Mouse (Mus musculus): ENCODE measurements around the gene Vmn1r217. TPM values are rescaled to one million over a fixed set of nuclear protein-coding genes. Genes with fewer than 3 reads are reported as not detected.
"Not testable (repeated sequence)": the region's sequence is repeated elsewhere in the genome, so short reads cannot be mapped to it uniquely, and the experiment has no call there.

Gene Vmn1r217
- not detected in 2 replicates for total RNA-seq (2014; fragmentation: Nextera tagmentation)
- 0.06 and 0.11 TPM in 2 replicates for total RNA-seq (2017)
- polyA plus RNA-seq (2012), result not detected in 2 replicates

- H3K27me3 ChIP-seq (ENCODE audit: insufficient read depth, low read length); H3K4me3 ChIP-seq (ENCODE audit: low read depth, low read length); DNase-seq (ENCODE audit: low spot score); H3K36me3 ChIP-seq (replicated peaks); ATAC-seq (ENCODE audit: extremely low read depth, insufficient number of reproducible peaks, low FRiP score, poor library complexity, severe bottlenecking); H3K4me1 ChIP-seq (ENCODE audit: insufficient read depth, low read depth, low read length); H3K9me3 ChIP-seq (replicated peaks): not testable (repeated sequence)
Observed at GRCm38 (mm10) chr13:23118126-23118525, at the start of gene Vmn1r217. Gene Vmn1r217, minus strand, starts transcription at chr13:23118226.

- not testable (repeated sequence) for H3K4me3 ChIP-seq (ENCODE audit: low read depth, low read length); ATAC-seq (ENCODE audit: extremely low read depth, insufficient number of reproducible peaks, low FRiP score, poor library complexity, severe bottlenecking); H3K4me1 ChIP-seq (ENCODE audit: insufficient read depth, low read depth, low read length); H3K36me3 ChIP-seq (replicated peaks); H3K27me3 ChIP-seq (ENCODE audit: insufficient read depth, low read length); DNase-seq (ENCODE audit: low spot score); H3K9me3 ChIP-seq (replicated peaks)
Observed at GRCm38 (mm10) chr13:23166471-23166870, 48.4 kb upstream of the Vmn1r217 start.

GRCm38 (mm10) chr13:23159012-23159411 lies 41.0 kb upstream of the Vmn1r217 start, which contains the start of gene Vmn1r219:
Gene Vmn1r219, plus strand, starts transcription at chr13:23159312.
- H3K36me3 ChIP-seq (replicated peaks), result no peaks in the 10 kb centered on the region
- no peak for ATAC-seq (ENCODE audit: extremely low read depth, insufficient number of reproducible peaks, low FRiP score, poor library complexity, severe bottlenecking)
- no peak for TF ChIP-seq GATA1 (IDR thresholded peaks at IDR 0.05; ENCODE audit: borderline replicate concordance, low read length)
- TF ChIP-seq TAL1 (conservative IDR thresholded peaks at IDR 0.05; ENCODE audit: low read depth, low read length), result no peak
- TF ChIP-seq CTCF (IDR thresholded peaks at IDR 0.05; ENCODE audit: low read depth, low read length), result no peak

GRCm38 (mm10) chr13:23157848-23158247 lies 39.8 kb upstream of the Vmn1r217 start:
- TF ChIP-seq CTCF (IDR thresholded peaks at IDR 0.05; ENCODE audit: low read depth, low read length), result no peak
- TF ChIP-seq GATA2 (IDR thresholded peaks at IDR 0.05; ENCODE audit: borderline replicate concordance, low read depth, low read length), result no peak
- no peak for TF ChIP-seq TAL1 (conservative IDR thresholded peaks at IDR 0.05; ENCODE audit: low read depth, low read length)
- ATAC-seq (ENCODE audit: extremely low read depth, insufficient number of reproducible peaks, low FRiP score, poor library complexity, severe bottlenecking) (no peak), DNase-seq (ENCODE audit: low spot score) (no peak)
- H3K36me3 ChIP-seq (replicated peaks), result no peaks in the 10 kb centered on the region
- no peaks in the 10 kb centered on the region for H3K4me1 ChIP-seq (ENCODE audit: insufficient read depth, low read depth, low read length)
- H3K4me3 ChIP-seq (ENCODE audit: low read depth, low read length), result no peak overlapping the region
- no peaks in the 10 kb centered on the region for H3K9me3 ChIP-seq (replicated peaks)
- H3K27me3 ChIP-seq (ENCODE audit: insufficient read depth, low read length), result no peaks in the 10 kb centered on the region

More at GRCm38 (mm10) chr13:23159012-23159411, 41.0 kb upstream of the Vmn1r217 start, which contains the start of gene Vmn1r219:
- no peak for DNase-seq (ENCODE audit: low spot score)
- H3K27me3 ChIP-seq (ENCODE audit: insufficient read depth, low read length), result no peaks in the 10 kb centered on the region
- no peaks in the 10 kb centered on the region for H3K4me1 ChIP-seq (ENCODE audit: insufficient read depth, low read depth, low read length)
- H3K4me3 ChIP-seq (ENCODE audit: low read depth, low read length), result no peak within 1 kb of the TSS
- H3K9me3 ChIP-seq (replicated peaks), result no peaks in the 10 kb centered on the region

GRCm38 (mm10) chr13:23138880-23139279 lies 20.9 kb upstream of the Vmn1r217 start:
- no peak for DNase-seq (ENCODE audit: low spot score)
- Histone ChIP-seq H3K4me3 (ENCODE audit: low read depth, low read length) (no peak overlapping the region), H3K9me3 (replicated peaks) (no peaks in the 10 kb centered on the region), H3K36me3 (replicated peaks) (no peaks in the 10 kb centered on the region), H3K27me3 (ENCODE audit: insufficient read depth, low read length) (no peaks in the 10 kb centered on the region), H3K4me1 (ENCODE audit: insufficient read depth, low read depth, low read length) (no peaks in the 10 kb centered on the region)
- TF ChIP-seq GATA2 (IDR thresholded peaks at IDR 0.05; ENCODE audit: borderline replicate concordance, low read depth, low read length) (no peak), TAL1 (conservative IDR thresholded peaks at IDR 0.05; ENCODE audit: low read depth, low read length) (no peak), GATA1 (IDR thresholded peaks at IDR 0.05; ENCODE audit: borderline replicate concordance, low read length) (no peak), POLR2AphosphoS5 (IDR thresholded peaks at IDR 0.05; ENCODE audit: insufficient replicate concordance, low read depth, low read length) (no peak), CTCF (IDR thresholded peaks at IDR 0.05; ENCODE audit: low read depth, low read length) (no peak)
- ATAC-seq (ENCODE audit: extremely low read depth, insufficient number of reproducible peaks, low FRiP score, poor library complexity, severe bottlenecking), result no peak

GRCm38 (mm10) chr13:23133501-23133900 lies 15.5 kb upstream of the Vmn1r217 start:
- Histone ChIP-seq H3K27me3 (ENCODE audit: insufficient read depth, low read length) (0 out of 2 replicates have a peak, but pooled peaks cover 2% of the 10 kb centered on the region), H3K36me3 (replicated peaks) (no peaks in the 10 kb centered on the region), H3K4me1 (ENCODE audit: insufficient read depth, low read depth, low read length) (no peaks in the 10 kb centered on the region), H3K9me3 (replicated peaks) (no peaks in the 10 kb centered on the region), H3K4me3 (ENCODE audit: low read depth, low read length) (no peak overlapping the region)
- ATAC-seq (ENCODE audit: extremely low read depth, insufficient number of reproducible peaks, low FRiP score, poor library complexity, severe bottlenecking), result no peak
- no peak for DNase-seq (ENCODE audit: low spot score)
- TF ChIP-seq GATA1 (IDR thresholded peaks at IDR 0.05; ENCODE audit: borderline replicate concordance, low read length) (no peak), GATA2 (IDR thresholded peaks at IDR 0.05; ENCODE audit: borderline replicate concordance, low read depth, low read length) (no peak), CTCF (IDR thresholded peaks at IDR 0.05; ENCODE audit: low read depth, low read length) (no peak), TAL1 (conservative IDR thresholded peaks at IDR 0.05; ENCODE audit: low read depth, low read length) (no peak)

- no peaks in the 10 kb centered on the region for H3K4me1 ChIP-seq (ENCODE audit: insufficient read depth, low read depth, low read length)
- 0 out of 2 replicates have a peak, but pooled peaks cover 2% of the 10 kb centered on the region for H3K27me3 ChIP-seq (ENCODE audit: insufficient read depth, low read length)
- no peaks in the 10 kb centered on the region for H3K9me3 ChIP-seq (replicated peaks)
- no peak for DNase-seq (ENCODE audit: low spot score)
- ATAC-seq (ENCODE audit: extremely low read depth, insufficient number of reproducible peaks, low FRiP score, poor library complexity, severe bottlenecking), result no peak
- TF ChIP-seq CTCF (IDR thresholded peaks at IDR 0.05; ENCODE audit: low read depth, low read length) (no peak), POLR2AphosphoS5 (IDR thresholded peaks at IDR 0.05; ENCODE audit: insufficient replicate concordance, low read depth, low read length) (no peak), TAL1 (conservative IDR thresholded peaks at IDR 0.05; ENCODE audit: low read depth, low read length) (no peak), GATA2 (IDR thresholded peaks at IDR 0.05; ENCODE audit: borderline replicate concordance, low read depth, low read length) (no peak), GATA1 (IDR thresholded peaks at IDR 0.05; ENCODE audit: borderline replicate concordance, low read length) (no peak)
- no peaks in the 10 kb centered on the region for H3K36me3 ChIP-seq (replicated peaks)
- H3K4me3 ChIP-seq (ENCODE audit: low read depth, low read length), result no peak within 1 kb of the TSS
Observed at GRCm38 (mm10) chr13:23133099-23133498, 15.1 kb upstream of the Vmn1r217 start, which contains the start of gene Vmn1r218. Gene Vmn1r218, plus strand, starts transcription at chr13:23133155.
